Mouse (Mus musculus) adrenal gland, adult (tissue): ENCODE measurements around the gene Csad.
"Not testable (repeated sequence)": the region's sequence is repeated elsewhere in the genome, so short reads cannot be mapped to it uniquely, and the experiment has no call there.

Experiments
- DNase-seq, 2 experiments: peaks; one replicate each; pipeline ENCODE4 v3.0.0; 2022 to 2023; ENCODE audit warnings: low spot score in 1 of 2; ENCODE audit not compliant: inconsistent age in 2 of 2

The Csad gene

DNA sequence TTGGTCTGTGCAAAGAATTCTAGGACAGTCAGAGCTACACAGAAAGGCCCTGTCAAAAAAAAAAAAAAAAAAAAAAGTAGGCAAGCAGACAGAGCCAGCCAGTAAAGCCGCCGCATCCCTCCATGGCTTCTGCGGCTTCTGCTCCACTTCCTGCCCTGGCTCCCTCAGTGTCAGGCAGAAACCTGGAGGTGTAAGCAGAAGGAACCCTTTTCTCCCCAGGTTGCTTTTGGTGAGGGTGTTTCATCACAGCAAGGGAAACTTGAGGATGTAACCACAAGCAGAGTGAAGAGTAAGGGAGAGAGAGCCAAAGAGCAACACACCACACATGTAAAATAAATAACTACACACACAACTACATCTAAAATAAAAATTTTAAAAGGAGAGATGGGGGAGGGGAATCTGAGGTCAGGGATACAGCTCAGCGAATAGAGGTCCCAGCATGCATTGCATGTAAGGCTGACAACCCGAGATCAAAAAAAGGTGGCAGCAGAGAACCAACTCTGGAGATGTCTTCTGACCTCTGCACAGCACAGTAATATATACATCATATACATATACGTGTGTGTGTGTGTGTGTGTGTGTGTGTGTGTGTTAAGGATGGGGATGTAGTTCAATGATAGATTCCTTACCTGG is 38.9 kb downstream of the Csad start:
- DNase-seq: no peak

DNA sequence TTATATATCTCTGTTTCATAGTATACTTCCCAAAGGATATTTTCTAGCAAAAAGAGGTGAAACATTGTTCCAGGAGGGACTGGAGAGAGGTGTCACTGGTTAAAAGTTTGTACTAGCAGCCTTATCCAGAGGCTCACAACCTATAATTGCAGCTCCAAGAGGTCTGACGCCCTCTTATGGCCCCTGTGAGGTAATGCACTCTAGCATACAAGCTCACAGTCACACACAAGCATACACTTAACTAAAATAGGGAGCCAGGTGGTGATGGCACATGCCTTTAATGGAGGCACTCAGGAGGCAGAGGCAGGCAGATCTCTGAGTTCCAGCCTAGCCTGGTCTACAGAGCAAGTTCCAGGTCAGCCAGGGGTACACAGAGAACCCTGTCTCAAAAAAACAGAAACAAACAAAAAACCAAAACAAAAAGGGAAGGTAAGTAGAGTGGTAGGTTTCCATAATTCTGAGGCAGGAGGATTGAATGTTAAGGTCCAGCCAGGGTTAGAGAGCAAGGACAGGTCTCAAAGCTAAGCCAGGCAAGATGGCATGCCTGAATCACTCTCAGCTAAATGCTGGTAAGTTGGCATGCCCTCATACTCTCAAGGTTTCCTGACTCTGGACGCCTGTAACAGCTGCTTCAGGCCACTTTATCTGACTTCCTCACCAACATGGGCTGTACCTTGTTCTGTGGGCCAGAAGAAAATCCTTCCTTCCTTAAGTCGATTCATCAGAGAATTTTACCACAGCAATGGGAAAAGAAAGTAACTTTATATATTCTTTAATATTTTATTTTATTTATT is 40.4 kb downstream of the Csad start:
- DNase-seq: peak in 1 of 2 experiments; percentile 77

DNA sequence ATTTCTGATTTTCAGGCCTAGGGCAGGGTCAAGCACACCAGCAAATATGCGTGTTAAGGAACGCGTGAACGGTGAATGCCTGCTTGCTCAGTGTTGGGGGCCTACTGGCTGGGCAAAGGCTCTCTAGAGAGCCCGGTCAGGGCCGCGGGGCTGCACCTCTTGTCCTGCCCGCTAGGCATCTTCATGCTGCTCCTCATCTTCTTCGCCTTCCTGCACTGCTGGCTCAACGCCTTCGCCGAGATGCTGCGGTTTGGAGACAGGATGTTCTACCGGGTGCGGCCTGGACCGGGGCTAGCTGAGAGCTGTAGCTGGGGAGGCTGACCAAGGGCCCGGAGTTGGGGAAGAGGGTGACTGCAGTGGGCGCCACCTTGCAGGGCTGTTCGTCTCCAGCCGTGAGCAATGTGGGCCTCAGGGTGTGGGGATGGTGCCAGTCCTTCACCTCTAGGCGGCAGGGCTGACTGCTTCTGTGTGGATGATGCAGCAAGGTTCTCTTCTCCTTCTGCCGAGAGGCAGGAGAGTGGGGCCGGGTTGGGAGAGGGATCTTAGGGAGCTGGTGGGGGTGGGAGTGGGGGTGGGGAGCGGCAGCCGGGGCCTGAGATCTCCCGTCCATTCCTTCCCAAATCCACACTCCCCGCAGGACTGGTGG is 44.0 kb downstream of the Csad start:
- DNase-seq: no peak

DNA sequence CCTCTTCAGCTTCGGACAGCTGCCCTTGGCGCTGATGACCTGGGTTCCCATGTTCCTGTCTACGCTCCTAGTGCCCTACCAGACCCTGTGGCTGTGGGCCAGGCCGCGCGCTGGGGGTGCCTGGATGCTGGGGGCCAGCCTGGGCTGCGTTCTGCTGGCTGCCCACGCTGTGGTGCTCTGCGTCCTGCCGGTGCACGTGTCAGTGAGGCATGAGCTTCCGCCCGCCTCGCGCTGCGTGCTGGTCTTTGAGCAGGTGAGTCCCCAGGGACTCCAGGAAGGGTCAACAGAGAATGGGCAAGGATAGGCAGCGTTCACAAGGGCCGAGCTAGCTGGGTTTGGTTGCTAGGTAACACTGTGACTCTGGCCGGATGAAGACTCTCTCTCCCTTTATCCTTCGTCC is 47.7 kb downstream of the Csad start:
- no peak for DNase-seq

DNA sequence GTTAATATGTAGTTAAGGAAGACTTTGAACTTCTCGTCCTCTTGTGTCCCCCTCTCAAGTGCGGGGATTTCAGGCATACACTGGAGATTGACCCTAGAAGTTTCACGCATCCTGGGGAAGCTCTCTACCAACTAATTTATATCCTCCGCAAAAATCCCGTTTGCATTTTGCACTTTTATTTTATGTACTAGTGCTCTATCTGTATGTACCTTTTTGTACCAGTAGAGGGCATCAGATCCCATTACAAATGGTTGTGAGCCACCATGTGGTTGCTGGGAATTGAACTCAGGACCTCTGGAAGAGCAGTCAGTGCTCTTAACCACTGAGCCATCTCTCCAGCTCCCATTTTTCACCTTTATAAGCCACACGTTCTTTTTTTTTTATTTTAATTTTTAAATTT is 49.5 kb downstream of the Csad start:
- not testable (repeated sequence) for DNase-seq

DNA sequence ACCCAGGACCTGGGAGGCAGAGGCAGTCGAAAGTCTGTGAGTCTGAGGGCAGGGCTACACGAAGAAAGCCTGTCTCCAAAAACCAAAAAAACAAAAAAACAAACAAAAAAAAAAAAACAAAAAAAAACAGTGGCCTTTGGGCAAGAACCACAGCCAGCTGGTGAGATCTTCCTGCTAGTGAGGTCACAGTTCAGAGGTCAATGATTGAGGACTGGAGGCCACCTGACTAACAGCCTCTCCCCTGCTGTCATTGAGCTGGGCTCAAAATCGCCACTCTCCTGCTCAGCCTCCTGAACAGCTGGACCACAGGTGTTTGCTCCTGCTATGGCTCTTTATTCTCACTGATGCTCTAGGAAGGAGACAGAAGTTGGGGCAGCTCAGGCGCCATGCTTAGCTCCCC is 51.9 kb downstream of the Csad start:
- DNase-seq: no peak

DNA sequence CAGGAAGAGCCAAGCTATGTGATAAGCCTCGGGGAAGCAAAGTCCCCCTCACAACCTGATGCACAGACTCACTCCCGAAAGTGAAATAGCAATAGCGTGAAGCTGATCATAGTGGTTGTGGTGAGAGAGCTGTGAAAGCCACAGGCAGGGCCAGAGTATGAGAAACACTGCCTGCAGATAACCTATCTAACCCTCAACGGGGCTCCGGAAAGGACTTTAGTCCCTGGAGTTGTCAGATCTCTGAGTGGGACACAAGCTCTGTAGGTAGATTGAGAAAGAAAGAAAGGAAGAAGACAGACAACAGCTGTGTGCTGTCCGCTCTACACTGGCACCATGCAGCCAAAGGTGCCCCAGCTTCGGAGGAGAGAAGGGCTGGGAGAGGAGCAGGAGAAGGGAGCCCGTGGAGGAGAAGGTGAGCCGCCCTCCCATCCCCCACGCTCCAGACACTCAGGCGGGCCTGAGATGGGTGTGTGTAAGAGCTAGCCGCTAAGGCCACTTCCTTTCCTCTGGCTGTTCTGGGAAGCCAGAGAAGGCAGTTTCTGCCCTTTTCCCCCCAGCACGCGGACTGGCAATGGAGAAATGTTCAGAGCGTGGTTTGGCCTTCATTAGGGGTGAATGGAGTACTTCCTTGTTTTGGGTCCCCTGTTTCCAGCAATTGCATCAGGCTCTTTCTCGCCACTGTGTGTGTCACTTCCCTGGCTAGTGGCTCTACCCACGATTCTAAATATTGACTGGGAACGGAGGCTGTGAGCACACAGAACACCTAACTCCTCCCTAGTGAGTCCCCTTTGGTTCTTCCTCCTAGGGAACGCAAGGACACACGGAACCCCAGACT is 54.0 kb downstream of the Csad start, which contains the start of gene Soat2:
Soat2 (plus strand) TSS at position 226 of the 835 bp plus-strand sequence.
- DNase-seq: peak in 1 of 2 experiments; percentile 69

DNA sequence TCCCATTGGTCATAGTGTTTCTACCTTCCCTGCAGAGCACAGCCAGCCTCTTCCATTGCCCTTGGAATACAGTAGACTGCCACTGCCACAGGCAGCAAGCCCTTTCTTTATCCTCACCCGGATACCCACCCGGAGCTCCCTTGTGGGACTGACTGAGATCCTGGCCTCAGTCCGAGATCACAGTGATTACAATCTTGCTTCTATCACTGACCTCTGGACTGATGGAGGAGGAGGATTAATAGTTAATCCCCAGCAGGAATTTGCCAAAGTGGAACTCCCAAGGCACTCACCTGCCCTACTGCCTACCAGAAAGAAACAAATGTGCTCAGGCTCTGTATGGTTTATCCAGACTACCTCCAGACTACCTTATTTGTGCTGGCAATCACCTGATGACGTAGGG is 55.0 kb downstream of the Csad start:
- DNase-seq: no peak

DNA sequence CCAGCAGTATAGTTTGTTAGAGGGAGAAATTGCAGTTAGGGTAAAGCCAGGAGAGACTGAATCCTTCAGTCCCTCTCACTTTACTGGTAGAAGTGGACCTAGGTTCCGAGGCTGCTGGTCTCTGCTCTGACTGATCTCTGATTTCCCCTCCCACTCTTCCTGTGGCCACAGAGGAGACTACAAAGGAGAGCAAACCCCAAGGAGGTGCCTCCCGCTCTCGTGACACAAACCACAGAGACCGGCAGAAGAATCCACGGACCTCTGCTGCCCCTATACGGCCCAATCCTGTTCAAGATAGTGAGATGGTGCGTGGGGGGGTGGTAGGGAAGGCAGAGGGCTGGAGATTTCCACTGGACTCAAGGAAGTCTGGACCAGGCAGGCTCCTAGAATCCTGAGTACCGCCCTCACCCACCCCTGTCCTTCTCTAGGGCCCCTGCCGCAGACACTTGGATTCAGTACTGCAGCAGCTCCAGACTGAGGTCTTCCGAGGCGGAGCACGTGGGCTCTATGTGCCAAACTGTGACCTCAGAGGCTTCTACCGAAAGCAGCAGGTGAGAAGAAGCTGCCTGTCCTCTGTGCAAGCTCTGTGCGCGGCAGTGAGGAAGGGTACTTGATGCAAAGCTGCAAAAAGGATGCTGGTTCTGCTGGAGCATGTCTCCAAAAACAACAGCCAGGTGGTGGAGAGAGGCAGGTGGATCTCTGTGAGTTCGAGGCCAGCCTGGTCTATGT is 56.7 kb downstream of the Csad start:
- DNase-seq: no peak

DNA sequence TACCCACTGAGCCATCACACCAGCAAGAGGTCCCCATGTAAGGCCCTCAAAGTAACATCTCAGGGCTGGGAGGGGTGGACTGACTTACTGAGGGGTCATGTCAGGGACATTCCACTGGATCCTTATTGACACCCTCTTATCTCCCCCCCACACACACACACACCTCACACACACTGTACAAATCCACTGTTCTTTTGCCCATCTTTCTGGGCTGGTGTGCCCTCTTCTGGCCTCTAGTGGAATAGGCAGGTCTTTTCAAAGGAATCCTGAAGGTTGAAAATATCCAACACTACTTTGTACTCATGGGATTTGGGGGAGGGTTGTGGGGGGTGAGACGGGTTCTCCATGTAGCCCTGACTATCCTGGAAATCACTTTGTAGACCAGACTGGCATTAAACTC is 57.6 kb downstream of the Csad start:
- DNase-seq: peak in 1 of 2 experiments; percentile 77

DNA sequence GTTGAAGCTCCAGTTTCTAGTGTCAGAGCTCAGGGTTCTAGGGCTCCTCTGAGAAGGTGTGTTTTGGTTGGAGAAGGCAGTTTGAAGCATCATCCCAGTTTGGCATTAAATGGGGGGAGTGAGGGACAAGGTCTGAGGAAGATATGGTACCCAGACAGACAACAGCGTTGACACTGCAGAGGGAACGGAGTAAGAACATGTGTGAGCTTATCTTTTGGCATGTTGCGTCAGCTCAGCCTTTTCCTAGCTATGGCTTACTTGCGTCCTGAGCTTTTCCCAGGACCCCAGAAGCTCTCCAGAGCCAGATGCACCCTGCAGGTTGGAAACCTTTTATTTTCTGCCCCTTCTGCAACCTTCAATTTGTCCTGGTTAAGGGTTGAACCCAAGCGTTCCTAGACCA is 58.4 kb downstream of the Csad start:
- DNase-seq: no peak

DNA sequence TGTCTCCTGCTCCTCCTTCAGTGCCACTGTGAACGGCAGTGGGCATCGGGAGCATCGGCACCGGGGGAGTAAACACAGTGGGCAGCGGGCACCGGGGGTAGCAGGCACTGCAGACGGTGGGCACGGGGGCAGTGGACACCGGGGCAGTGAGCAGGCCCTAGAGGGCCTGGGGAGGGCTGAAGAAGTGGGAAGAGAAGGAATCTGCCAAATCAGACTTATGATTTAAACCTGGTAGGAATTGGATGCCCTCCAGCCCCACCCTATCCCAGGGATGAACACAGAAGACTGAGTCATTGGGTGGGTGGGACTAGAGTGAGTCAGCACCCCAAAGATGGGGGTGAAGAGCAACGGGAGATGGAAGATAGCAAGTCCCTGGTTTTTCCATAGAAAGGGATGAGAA is 59.2 kb downstream of the Csad start:
- peak; percentile 85 to 91 for DNase-seq

DNA sequence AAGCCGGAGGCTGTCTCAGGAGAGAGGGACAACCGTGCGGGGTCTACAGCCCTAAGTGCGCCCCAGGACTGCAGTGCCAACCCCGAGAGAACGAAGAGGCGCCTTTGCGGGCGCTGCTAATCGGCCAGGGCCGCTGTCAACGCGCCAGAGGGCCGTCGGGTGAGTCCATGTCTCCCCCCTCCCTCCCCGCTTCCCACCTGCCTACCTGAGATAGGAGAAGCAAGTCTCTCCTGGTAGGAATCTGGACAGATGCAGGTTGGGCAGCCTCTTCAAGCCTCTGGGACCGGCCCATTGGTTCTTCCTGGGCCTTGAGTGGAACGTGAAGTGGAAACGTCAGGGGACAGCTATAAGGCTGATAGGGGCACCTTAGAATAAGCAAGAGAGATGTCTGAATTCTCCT is 59.8 kb downstream of the Csad start:
- no peak for DNase-seq

DNA sequence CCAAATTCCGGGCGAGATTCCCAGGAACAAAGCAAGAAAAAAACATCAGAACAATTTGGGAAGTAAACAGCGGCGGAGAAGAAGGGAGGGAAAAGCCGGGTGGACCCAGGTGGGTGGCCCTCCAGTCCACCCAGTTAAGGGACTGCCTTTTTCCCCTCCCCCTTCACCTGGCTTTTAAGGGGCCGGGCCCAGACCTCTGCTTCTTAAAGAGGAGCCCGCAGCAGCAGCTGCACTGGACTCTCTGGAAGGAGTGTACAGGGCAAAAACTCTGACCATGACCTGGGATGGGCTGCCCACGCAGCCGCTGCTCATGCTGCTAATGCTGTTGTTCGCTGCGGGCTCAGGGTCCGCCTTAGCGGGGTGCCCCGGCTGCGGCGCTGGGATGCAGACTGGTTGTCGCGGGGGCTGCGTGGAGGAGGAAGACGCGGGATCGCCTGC is 60.2 kb downstream of the Csad start, which contains the start of gene Igfbp6:
Igfbp6 (plus strand) TSS at position 89 of the 438 bp plus-strand sequence.
- DNase-seq: no peak

DNA sequence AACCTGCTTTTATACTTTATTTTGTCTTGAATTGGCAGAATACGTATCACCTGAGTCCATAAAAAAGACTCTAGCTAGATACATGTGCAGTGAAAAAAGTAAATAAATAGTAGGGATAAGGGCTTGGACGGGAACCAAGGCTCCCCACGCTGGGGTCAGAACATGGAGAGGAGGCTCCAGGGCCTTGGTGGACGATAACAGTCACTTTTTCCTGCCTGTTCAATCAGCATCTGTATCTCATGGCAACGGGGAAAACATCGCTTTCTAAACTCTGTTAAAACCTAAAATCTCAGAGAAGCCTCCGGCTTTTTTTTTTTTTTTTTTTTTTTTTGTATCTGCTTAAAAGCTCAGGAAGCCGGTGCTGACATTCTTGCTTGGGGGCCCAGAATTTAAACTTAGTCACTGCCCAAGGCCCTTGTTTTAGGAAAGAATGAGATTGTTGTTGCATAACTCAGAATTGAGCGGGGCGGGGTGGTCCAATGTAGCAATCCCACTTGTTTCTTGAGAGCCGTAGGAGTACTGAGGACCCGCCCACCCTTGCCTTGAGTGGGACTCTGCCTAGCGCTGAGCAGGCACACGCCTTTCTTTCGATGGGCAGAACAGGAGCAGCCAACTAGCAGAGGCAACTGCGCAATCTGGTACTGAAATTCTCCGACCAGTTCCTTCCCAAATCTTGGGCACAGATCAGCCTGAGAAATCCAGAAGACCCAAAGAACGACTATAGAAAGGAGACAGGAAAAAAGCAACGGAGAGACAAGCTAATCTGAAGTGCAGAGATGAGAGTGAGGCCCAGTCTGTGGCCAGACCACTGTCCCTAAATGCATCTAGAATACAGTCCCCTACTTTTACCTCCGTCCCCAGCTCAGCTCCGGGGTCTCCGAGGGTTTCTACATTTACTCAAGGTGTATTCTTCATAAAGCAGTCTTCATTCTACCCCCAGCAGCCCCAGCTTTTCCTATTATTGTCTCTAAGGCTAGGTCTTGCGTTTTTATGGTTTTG is 61.3 kb downstream of the Csad start:
- DNase-seq: no peak

DNA sequence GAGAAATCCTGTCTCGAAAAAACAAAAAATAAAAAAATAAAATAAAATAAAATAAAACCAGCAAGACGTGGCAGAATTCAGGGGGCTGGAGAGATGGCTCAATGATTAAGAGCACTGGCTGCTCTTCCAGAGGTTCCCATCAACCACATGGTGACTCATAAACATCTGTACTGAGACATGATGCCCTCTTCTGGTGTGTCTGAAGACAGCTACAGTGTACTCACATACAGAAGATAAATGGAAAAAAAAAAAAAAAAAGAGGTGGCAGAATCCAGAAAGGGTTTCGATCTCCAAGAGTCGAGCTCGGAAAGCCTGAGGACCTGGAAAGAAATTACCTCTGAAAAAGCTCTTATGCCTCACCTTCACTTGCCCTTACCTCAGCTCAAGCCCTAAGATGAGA is 63.4 kb downstream of the Csad start:
- no peak for DNase-seq

DNA sequence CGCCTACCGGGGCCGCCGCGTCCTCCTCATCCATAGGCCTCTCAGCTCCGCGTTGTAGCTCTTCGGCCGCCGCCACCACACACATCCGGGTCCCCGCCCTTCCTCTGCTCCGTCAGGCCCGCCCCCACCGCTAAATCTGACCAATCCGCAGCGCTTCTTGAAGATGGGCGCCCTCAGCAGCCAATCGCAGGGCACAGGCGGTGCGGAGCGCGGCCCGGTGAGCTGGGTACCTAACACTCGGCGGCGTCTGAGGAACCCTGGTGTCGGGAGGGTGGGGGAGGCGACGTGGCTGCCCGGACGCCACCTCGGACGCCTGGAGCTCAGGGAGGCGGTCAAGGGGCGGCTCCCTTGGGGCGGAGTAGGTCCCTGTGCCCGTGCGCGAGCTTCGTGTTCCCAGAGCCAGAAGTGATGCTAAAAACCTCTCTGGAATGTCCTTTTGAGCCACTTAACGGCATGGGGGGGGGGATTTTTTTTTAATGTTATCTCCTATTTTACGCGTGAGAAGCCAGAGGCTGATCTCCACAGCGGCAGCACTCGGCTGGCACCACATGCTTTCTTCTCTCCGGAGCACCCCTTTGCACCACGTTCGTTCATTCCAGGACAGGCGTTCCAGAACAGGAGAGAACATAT is 68.3 kb downstream of the Csad start, which contains the start of gene Spryd3:
Spryd3 (minus strand) TSS at position 106 of the 630 bp plus-strand sequence.
- peak; percentile 98 to 100 for DNase-seq

DNA sequence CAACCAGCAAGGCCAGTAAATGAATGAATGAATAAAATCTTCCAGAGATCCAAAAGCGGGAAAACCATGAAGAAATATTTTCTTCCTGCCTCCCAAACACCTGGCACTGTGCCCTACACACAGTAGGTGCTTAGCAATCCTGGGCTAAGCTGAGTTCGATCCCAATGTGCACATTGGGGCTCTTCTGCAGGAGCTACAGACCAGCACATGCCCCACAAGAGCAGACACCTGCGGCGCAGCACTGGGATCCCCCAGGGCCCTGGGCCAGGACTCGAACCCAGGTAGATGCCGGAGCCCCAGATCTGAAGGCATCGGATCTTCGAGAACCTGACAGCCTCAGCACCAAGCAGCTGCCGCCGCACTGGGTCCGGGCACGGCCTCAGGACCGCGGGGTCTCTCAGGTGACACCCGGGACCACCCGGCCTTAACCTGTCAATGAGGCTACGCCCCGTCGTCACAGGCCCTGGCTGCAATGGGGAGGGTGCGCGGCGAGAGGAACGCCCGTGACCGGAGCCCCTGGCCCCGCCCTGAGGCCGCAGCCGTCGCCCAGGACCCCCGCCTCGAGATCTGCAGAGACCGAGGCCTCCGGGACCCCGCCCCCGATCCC is 68.9 kb downstream of the Csad start:
- DNase-seq: no peak
